Mouse (Mus musculus): ENCODE measurements around the gene Pdia4. TPM values are rescaled to one million over a fixed set of nuclear protein-coding genes. Genes with fewer than 3 reads are reported as not detected.

The Pdia4 gene
- polyA plus RNA-seq (2015; fragmentation: Nextera tagmentation; extraction: Ambion mirVana) = 88.8 and 91.4 TPM in 2 replicates

GRCm38 (mm10) chr6:47813257-47813878 is at the start of gene Pdia4:
Gene Pdia4, minus strand, starts transcription at chr6:47813430.

GRCm38 (mm10) chr6:47835482-47835983 is 22.3 kb upstream of the Pdia4 start, which contains the start of gene Zfp398:
Gene Zfp398, plus strand, starts transcription at chr6:47835661.

GRCm38 (mm10) chr6:47830104-47831078 is 17.2 kb upstream of the Pdia4 start, which contains the start of gene Zfp786:
Gene Zfp786, minus strand, starts transcription at chr6:47830867.

MicroRNA genes within 50 kb of the gene (microRNA counts, 519-probe panel; counts per million panel counts)
- 40.5 counts per million for microRNA mmu-miR-704

Small RNA genes within 50 kb of the gene (microRNA-seq; reads per million reads assigned to microRNA genes)
- gene Mir704 = not detected

Other genes starting within 250 kb of the Pdia4 start
- 25.5 and 28.4 TPM in 2 replicates for gene Ezh2, start 218.1 kb downstream of the Pdia4 start, polyA plus RNA-seq (2015; fragmentation: Nextera tagmentation; extraction: Ambion mirVana)
- gene Zfp786, start 17.4 kb upstream of the Pdia4 start, polyA plus RNA-seq (2015; fragmentation: Nextera tagmentation; extraction: Ambion mirVana) = 7.9 and 8.2 TPM in 2 replicates
- gene Zfp398, start 22.2 kb upstream of the Pdia4 start, polyA plus RNA-seq (2015; fragmentation: Nextera tagmentation; extraction: Ambion mirVana) = 12.8 and 14.3 TPM in 2 replicates
- 15.9 and 17.0 TPM in 2 replicates for gene Zfp282, start 63.8 kb upstream of the Pdia4 start, polyA plus RNA-seq (2015; fragmentation: Nextera tagmentation; extraction: Ambion mirVana)
- 10.8 and 12.1 TPM in 2 replicates for gene Zfp212, start 107.0 kb upstream of the Pdia4 start, polyA plus RNA-seq (2015; fragmentation: Nextera tagmentation; extraction: Ambion mirVana)
- 20.8 and 27.3 TPM in 2 replicates for gene Zfp956, start 140.0 kb upstream of the Pdia4 start, polyA plus RNA-seq (2015; fragmentation: Nextera tagmentation; extraction: Ambion mirVana)
- gene Zfp777, start 235.5 kb upstream of the Pdia4 start, polyA plus RNA-seq (2015; fragmentation: Nextera tagmentation; extraction: Ambion mirVana) = 14.9 and 15.9 TPM in 2 replicates

All from neural tube, postnatal 0 days (tissue).